Mouse (Mus musculus): ENCODE measurements around the gene Shmt2. TPM values are rescaled to one million over a fixed set of nuclear protein-coding genes. Genes with fewer than 3 reads are reported as not detected.

The Shmt2 gene
- polyA plus RNA-seq (2016; fragmentation: Nextera tagmentation; extraction: Ambion mirVana), result 80.4 and 83.8 TPM in 2 replicates

DNA sequence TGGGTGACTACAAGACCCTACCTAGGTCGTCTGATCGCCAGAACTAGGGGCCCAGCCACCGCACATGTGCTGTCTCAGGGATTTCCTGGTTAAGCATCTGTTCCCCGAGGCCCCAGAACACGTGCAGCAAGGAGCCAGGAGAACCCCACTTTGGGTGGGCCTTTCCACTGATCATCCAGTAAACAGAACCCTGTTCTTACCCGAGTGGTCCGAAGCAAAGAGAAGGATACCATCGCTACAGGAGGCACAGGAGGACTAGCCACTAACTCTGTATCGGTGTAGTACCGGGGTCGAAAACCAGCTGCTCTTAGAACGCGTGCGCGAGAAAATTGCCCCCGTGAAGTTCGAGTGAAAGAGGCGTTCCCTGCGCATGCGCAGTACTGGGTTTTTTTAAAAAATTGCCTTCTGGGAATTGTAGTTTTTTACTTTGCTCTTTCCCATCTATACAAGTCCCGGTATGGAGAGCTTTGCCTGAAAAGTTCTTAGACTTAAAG lies at the start of gene Shmt2:
Shmt2 (minus strand) TSS at position 357 of the 494 bp plus-strand sequence.
- Histone ChIP-seq H3K4me1 (replicated peaks) (peaks cover 29% of the 10 kb centered on the region), H3K4me3 (peak within 1 kb of the TSS; percentile 66), H3K27me3 (replicated peaks) (peaks cover 63% of the 10 kb centered on the region), H3K4me2 (peak within 1 kb of the TSS; percentile 75), H3K9ac (peak within 1 kb of the TSS; percentile 79), H3K36me3 (peaks cover 34% of the 10 kb centered on the region), H3K9me3 (replicated peaks) (no peaks in the 10 kb centered on the region), H3K27ac (ENCODE audit: poor library complexity, severe bottlenecking) (no peak within 1 kb of the TSS)
- under 1% methylated on average over 21 of the region's 21 CpGs for WGBS
- ATAC-seq (ENCODE audit: insufficient number of reproducible peaks, low FRiP score), result peak; percentile 68

GRCm38 (mm10) chr10:127570937-127571641 lies 48.8 kb upstream of the Shmt2 start:
- Histone ChIP-seq H3K27ac (ENCODE audit: poor library complexity, severe bottlenecking) (no peak overlapping the region), H3K4me3 (no peak overlapping the region), H3K4me1 (replicated peaks) (0 out of 2 replicates have a peak, but pooled peaks cover 3% of the 10 kb centered on the region), H3K4me2 (no peak overlapping the region), H3K9me3 (replicated peaks) (no peaks in the 10 kb centered on the region), H3K27me3 (replicated peaks) (no peaks in the 10 kb centered on the region), H3K9ac (no peak overlapping the region), H3K36me3 (peaks cover 75% of the 10 kb centered on the region)
- no peak for ATAC-seq (ENCODE audit: insufficient number of reproducible peaks, low FRiP score)
- WGBS, result 86% methylated on average over 17 of the region's 17 CpGs

DNA sequence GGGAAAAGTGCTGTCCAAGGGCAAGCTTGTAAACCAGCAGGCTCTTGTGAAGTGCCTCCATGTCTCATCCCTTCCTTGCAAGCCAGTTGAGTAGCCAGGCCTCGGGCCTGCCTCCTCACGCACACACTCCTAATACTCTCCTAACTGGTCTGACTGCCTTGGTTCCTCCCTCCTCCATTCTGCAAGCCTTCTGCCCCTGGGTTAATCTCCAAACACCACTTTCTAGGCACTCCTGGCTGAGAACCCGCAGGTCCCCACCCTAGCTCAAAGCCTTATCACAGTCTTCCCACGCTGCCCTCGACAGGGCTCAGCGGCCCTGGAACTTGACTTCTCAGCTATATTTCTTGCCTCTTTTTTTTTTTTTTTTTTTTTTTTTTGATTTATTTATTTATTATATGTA lies 48.1 kb upstream of the Shmt2 start:
- no peak for ATAC-seq (ENCODE audit: insufficient number of reproducible peaks, low FRiP score)
- peaks cover 74% of the 10 kb centered on the region for H3K36me3 ChIP-seq

GRCm38 (mm10) chr10:127569450-127569849 lies 47.2 kb upstream of the Shmt2 start:
- Histone ChIP-seq H3K27ac (ENCODE audit: poor library complexity, severe bottlenecking) (no peak overlapping the region), H3K9ac (no peak overlapping the region), H3K4me2 (no peak overlapping the region), H3K4me1 (replicated peaks) (peaks cover 11% of the 10 kb centered on the region), H3K27me3 (replicated peaks) (no peaks in the 10 kb centered on the region), H3K4me3 (no peak overlapping the region), H3K36me3 (peaks cover 65% of the 10 kb centered on the region), H3K9me3 (replicated peaks) (no peaks in the 10 kb centered on the region)
- ATAC-seq (ENCODE audit: insufficient number of reproducible peaks, low FRiP score), result no peak
- 26% methylated on average over 3 of the region's 3 CpGs for WGBS

More for the DNA sequence above, 48.1 kb upstream of the Shmt2 start:
- Histone ChIP-seq H3K4me2 (no peak overlapping the region), H3K9ac (no peak overlapping the region), H3K27ac (ENCODE audit: poor library complexity, severe bottlenecking) (peak overlapping the region; percentile 29; the same call in 1 of the 2 replicates), H3K27me3 (replicated peaks) (no peaks in the 10 kb centered on the region), H3K4me1 (replicated peaks) (peaks cover 8% of the 10 kb centered on the region), H3K4me3 (no peak overlapping the region), H3K9me3 (replicated peaks) (no peaks in the 10 kb centered on the region)
- WGBS, result 67% methylated on average over 6 of the region's 6 CpGs

- Histone ChIP-seq H3K4me2 (no peak overlapping the region), H3K27me3 (replicated peaks) (no peaks in the 10 kb centered on the region), H3K9ac (no peak overlapping the region), H3K4me1 (replicated peaks) (peaks cover 31% of the 10 kb centered on the region), H3K4me3 (no peak overlapping the region), H3K9me3 (replicated peaks) (no peaks in the 10 kb centered on the region), H3K27ac (ENCODE audit: poor library complexity, severe bottlenecking) (no peak overlapping the region), H3K36me3 (peaks cover 61% of the 10 kb centered on the region)
- WGBS, result 88% methylated on average over 28 of the region's 28 CpGs
- ATAC-seq (ENCODE audit: insufficient number of reproducible peaks, low FRiP score), result no peak
Measured at GRCm38 (mm10) chr10:127566553-127567326, 44.5 kb upstream of the Shmt2 start.

- H3K27ac ChIP-seq (ENCODE audit: poor library complexity, severe bottlenecking), result peak overlapping the region; percentile 31
- 29% methylated on average over 13 of the region's 13 CpGs for WGBS
- no peaks in the 10 kb centered on the region for H3K27me3 ChIP-seq (replicated peaks)
- no peak overlapping the region for H3K4me3 ChIP-seq
- H3K4me1 ChIP-seq (replicated peaks), result peaks cover 28% of the 10 kb centered on the region
- peak overlapping the region; percentile 16; the same call in 1 of the 2 replicates for H3K4me2 ChIP-seq
- peak; percentile 79 for ATAC-seq (ENCODE audit: insufficient number of reproducible peaks, low FRiP score)
- peaks cover 69% of the 10 kb centered on the region for H3K36me3 ChIP-seq
- H3K9ac ChIP-seq, result no peak overlapping the region
- H3K9me3 ChIP-seq (replicated peaks), result no peaks in the 10 kb centered on the region
Measured at GRCm38 (mm10) chr10:127564301-127564700, 42.1 kb upstream of the Shmt2 start.

GRCm38 (mm10) chr10:127563840-127564239 lies 41.6 kb upstream of the Shmt2 start:
- Histone ChIP-seq H3K27me3 (replicated peaks) (no peaks in the 10 kb centered on the region), H3K36me3 (peaks cover 70% of the 10 kb centered on the region), H3K9ac (0 out of 2 replicates have a peak overlapping the region, but pooled peaks have one; percentile 1), H3K4me2 (0 out of 2 replicates have a peak overlapping the region, but pooled peaks have one; percentile 16), H3K9me3 (replicated peaks) (no peaks in the 10 kb centered on the region), H3K4me1 (replicated peaks) (peaks cover 28% of the 10 kb centered on the region), H3K27ac (ENCODE audit: poor library complexity, severe bottlenecking) (peak overlapping the region; percentile 39), H3K4me3 (no peak overlapping the region)
- peak; percentile 37; the same call in 1 of the 2 replicates for ATAC-seq (ENCODE audit: insufficient number of reproducible peaks, low FRiP score)
- 61% methylated on average over 8 of the region's 8 CpGs for WGBS

GRCm38 (mm10) chr10:127561145-127561544 lies 38.9 kb upstream of the Shmt2 start:
- Histone ChIP-seq H3K4me3 (no peak overlapping the region), H3K4me2 (no peak overlapping the region), H3K4me1 (replicated peaks) (peaks cover 28% of the 10 kb centered on the region), H3K9ac (no peak overlapping the region), H3K36me3 (peaks cover 76% of the 10 kb centered on the region), H3K27ac (ENCODE audit: poor library complexity, severe bottlenecking) (no peak overlapping the region), H3K9me3 (replicated peaks) (no peaks in the 10 kb centered on the region), H3K27me3 (replicated peaks) (no peaks in the 10 kb centered on the region)
- ATAC-seq (ENCODE audit: insufficient number of reproducible peaks, low FRiP score), result no peak

DNA sequence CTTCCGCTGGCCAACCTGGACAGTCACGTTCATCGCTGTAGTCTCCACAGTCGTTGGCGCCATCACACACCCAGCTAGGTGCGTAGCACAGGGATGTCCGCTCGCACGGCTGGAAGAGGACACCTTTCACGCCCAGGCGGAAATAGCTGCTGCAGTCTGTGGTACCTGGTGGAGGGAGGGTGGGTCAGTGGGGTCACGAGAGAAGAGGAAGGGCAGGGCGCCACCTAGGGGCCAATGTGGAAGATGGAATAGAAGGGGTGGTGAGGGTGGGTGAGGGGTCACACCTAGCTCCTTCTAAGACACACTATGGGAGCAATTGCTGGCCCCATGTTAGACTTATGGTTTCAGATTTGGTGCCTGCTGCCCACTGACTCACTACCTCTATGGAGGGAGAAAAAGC lies 35.2 kb upstream of the Shmt2 start:
- ATAC-seq (ENCODE audit: insufficient number of reproducible peaks, low FRiP score), result no peak
- H3K4me1 ChIP-seq (replicated peaks), result 0 out of 2 replicates have a peak, but pooled peaks cover under 1% of the 10 kb centered on the region
- H3K9me3 ChIP-seq (replicated peaks), result no peaks in the 10 kb centered on the region
- H3K9ac ChIP-seq, result no peak overlapping the region
- H3K27ac ChIP-seq (ENCODE audit: poor library complexity, severe bottlenecking), result no peak overlapping the region
- 85% methylated on average over 13 of the region's 13 CpGs for WGBS
- H3K36me3 ChIP-seq, result peaks cover 93% of the 10 kb centered on the region
- H3K27me3 ChIP-seq (replicated peaks), result no peaks in the 10 kb centered on the region
- no peak overlapping the region for H3K4me3 ChIP-seq
- no peak overlapping the region for H3K4me2 ChIP-seq

DNA sequence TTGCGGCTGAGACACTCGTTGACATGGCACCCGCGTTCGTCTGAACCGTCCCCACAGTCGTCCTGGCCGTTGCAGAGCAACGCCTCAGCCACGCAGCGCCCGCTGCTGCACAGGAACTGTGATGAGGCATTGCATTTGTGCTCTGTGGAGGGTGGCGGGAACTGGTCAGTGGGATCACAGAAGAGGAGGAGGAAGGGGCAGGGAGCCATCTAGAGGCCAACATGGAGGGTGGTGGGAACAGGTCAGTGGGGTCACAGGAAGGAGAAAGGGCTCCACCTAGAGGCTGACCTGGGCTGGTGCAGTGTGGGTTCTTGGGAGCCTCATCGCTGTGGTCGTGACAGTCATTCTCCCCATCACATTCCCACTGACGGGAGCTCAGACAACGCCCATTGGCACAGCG lies 33.5 kb upstream of the Shmt2 start:
- Histone ChIP-seq H3K4me3 (no peak overlapping the region), H3K36me3 (peaks cover 98% of the 10 kb centered on the region)
- no peak for ATAC-seq (ENCODE audit: insufficient number of reproducible peaks, low FRiP score)

GRCm38 (mm10) chr10:127549892-127550291 lies 27.6 kb upstream of the Shmt2 start:
- no peak overlapping the region for H3K27ac ChIP-seq (ENCODE audit: poor library complexity, severe bottlenecking)
- no peaks in the 10 kb centered on the region for H3K9me3 ChIP-seq (replicated peaks)
- no peaks in the 10 kb centered on the region for H3K4me1 ChIP-seq (replicated peaks)
- no peak overlapping the region for H3K9ac ChIP-seq
- no peak overlapping the region for H3K4me3 ChIP-seq
- ATAC-seq (ENCODE audit: insufficient number of reproducible peaks, low FRiP score), result no peak
- peaks cover 99% of the 10 kb centered on the region for H3K36me3 ChIP-seq
- no peaks in the 10 kb centered on the region for H3K27me3 ChIP-seq (replicated peaks)
- no peak overlapping the region for H3K4me2 ChIP-seq
- 88% methylated on average over 17 of the region's 17 CpGs for WGBS

More for the DNA sequence above, 33.5 kb upstream of the Shmt2 start:
- Histone ChIP-seq H3K27ac (ENCODE audit: poor library complexity, severe bottlenecking) (no peak overlapping the region), H3K4me2 (no peak overlapping the region), H3K4me1 (replicated peaks) (no peaks in the 10 kb centered on the region), H3K27me3 (replicated peaks) (no peaks in the 10 kb centered on the region), H3K9me3 (replicated peaks) (no peaks in the 10 kb centered on the region), H3K9ac (no peak overlapping the region)
- WGBS, result 71% methylated on average over 18 of the region's 18 CpGs
